Mouse (Mus musculus): ENCODE results near the gene Eln.

Eln gene

DNA sequence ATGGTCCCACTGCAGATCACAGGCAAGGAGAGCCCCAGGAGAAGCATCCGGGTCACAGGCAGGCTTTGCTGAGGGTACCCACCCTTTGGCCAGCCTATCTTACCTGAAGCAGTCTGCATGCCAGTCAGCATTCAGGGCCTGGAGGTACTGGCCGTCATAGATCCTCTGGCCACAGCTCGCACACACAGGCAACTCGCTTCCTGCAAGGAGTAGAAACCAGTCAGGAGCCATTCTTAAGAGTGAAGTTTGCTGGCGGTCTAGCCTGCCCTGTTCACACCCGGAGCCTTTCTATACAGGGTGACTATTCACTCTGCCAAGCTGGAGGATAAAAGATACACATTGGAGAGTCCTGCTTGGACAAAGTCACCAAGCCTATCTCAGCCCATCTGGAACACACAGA is 60.6 kb downstream of the Eln start:
- DNase-seq (ENCODE audit: low read depth, low spot score), result no peak

DNA sequence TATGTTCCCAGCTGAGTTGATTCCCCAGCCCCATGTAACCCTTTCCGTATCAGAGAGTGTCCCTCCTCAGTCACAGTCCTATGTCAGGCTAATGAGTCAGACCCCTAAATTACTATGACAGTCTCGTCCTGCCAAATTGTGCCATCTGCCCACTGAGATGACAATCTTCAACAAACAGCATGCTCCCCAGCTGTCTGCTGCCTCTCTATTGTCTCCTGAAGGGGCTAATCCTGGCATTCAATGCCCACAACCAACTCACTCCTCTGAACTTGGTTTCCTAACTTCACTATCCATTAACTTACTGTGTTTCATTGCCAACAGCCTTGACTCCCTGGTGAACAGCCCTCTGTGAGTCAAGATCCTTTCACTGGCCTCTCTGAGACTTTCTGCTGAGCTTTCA is 62.7 kb downstream of the Eln start:
- DNase-seq (ENCODE audit: low read depth, low spot score), result no peak

DNA sequence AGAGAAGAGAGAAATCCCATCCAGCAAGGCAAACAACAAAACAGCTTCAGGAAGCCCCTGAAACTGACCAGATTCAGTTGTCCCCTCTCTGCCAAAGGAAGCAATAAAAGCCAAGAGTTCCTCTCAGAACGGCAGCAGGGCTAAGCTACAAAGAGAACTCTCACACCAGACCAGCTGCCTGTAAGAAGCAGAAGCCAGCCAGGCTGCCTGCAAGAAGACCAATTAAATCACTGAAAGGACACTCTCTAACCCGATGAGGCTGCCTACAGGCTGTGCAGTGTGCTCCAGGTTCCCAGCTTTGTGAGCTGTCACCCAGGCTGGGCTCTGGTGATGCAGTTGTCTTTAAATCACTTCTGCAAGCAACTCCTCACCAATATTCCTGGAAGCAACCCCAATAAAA is 63.3 kb downstream of the Eln start:
- no peak for DNase-seq (ENCODE audit: low read depth, low spot score)

DNA sequence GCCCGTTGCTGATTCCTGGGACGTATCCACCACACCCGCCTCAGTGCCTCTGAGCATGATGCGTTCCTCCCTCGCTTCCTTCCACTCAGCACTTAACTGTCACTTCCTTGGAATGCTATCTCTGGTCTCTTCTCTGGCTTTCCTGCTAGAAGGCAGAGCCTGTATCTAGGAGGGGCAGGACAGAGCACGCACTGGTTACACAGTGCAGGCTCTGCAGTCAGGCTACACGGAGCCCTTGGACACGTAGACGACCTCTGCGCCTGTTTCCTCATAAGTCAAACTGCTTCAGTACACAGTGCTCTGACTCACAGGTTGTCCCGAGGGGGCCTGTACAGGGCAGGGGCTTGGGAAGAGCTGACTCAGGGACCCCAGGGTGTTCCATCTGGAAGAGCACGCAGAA is 66.9 kb downstream of the Eln start:
- no peak for DNase-seq (ENCODE audit: low read depth, low spot score)

DNA sequence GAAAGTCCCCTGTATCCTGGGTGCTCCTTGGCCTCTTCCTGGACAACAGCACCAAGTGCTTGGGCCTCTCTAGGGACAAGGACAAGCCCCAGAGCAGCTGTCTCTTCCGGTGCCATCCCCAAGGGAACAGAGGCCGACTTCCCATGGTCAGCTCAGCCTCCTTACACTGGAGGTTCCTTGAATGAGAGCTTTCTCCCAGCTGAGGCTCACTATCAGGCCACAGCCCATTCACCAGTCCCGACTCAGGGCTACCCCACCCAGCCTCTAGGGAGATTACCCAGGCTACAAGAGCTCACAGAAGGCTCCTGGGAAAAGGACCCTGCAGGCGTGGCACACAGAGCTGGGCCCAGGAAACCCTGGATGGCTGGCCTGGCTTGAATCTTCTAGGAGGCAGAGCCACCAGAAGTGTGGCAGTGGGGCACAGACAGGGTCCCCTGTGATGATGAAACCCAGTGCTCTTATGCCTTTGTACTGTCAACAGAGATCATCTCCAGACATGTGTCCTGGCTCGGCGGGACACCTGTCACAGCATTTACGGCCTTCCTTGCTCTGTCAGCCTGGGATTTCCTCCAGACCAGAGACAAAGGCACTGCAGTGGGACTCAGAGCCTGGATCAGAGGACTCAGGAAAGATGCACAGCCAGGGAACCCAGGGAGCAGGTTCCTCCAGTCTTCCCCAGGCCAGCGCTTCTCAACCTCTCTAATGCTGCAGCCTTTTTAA is 68.1 kb downstream of the Eln start:
- DNase-seq (ENCODE audit: low read depth, low spot score), result no peak

DNA sequence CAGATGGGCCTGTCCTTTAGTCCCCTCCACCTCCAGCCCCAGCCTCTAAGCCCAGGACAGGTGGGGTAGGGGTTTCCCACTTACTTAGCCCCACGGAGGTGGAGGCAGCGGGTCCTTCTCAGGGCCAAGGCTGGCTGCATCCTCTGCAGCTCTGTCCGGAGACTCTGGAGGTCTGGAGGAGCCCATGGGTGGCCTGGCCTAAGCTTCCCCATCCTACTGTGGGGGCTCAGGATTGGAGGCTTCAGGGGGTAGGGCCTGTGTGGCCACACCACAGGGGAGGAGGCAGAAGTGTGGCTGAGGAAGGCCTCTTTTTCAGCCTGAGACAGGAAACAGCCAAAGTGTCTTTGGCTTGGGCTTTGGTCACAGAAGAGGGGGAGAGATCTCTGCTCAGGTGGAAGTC is 69.1 kb downstream of the Eln start:
- DNase-seq (ENCODE audit: low read depth, low spot score), result no peak

DNA sequence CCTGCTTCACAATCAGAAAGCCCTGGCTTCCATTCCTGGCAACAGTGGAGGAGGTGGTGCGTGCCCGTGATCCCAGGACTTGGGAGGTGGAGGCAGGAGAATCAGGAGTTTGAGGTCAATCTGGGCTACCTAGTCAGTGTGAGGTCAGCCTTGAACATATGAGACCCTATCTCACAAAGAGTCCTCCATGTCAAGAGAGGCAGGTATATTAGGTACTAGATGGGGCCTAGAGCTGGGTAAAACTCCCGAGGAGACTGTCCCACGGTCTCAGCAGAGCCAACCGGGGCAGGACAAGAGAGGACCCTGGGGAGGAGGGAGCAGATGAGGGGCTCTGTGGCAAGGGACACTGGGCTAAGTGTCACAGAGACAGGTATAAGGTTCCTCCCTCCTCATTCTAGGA is 69.6 kb downstream of the Eln start:
- DNase-seq (ENCODE audit: low read depth, low spot score), result no peak

DNA sequence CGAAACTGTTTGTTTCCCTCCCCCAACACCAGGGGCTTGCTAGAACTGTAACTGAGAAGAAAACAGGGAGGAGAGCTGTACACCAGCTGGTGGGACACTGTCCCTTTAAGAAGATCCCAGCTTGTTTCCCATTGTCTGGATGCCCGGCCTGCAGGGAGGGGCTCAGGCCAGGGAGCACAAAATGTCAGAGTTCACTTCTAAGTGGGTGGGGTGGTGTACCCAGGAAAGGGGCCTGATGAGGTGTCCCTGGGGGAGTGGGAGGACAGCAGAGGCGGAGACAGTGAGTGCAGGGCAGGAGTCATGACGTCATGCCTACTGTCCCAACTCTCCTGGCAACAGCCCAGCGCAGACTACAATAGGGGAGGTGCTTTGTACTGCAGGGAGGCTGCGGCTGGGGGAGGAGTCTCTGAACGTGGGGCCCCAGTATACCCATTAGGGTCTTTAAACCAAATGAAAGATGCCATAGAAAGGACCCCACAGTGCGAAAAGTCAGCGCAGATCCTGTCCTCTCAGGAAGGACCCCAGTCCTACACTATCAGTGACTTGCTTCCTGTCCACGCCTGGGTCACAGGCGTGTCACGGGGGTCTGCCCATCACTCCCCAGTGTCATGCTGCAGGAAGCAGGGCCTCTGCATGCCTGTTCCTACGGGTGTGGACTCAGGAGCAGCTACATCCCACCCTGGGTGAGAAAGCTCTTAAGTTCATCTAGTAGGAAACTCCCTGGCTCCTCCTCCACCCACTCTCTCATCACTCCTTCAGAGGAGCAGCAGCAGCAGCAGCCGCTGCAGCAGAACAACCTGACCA is 71.0 kb downstream of the Eln start:
- DNase-seq (ENCODE audit: low read depth, low spot score), result peak; percentile 67

DNA sequence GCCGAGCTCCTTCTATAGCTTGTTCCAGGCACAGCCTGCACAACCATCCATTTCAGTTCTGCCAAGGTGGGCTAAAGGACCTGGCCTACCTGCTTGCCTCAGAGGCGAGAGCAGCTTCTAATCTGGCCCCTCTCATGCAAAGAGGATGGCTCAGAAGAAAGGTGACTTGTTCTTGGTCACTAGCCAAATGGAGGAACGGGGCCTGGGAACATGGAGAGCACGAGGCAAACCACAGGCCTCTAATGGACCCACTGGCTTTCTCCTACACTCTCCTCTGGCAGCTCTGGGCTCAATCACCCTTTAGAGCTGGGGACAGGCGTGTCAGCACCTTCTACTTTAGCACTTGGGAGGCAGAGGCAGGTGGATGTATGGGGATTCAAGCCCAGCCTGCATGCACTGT is 72.1 kb downstream of the Eln start:
- no peak for DNase-seq (ENCODE audit: low read depth, low spot score)

DNA sequence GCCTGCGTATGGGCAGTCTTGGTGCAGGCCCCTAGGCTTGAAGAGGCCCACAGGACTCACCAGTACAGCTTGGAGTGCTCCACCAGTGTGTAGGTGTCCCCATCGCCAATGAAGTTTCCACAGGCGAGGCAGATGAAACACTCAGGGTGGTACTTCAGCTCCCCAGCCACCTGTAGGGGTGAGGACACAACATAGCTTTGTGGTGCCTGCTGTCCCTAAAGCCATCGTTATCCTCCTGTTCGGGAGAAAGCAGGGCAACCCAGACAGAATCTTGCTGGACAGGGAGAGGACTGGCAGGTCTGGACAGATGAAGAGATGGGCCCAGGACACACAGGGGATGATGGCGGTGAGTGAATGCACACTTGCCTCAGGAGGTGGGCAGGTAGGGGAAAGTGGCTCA is 74.5 kb downstream of the Eln start:
- DNase-seq (ENCODE audit: low read depth, low spot score), result no peak

DNA sequence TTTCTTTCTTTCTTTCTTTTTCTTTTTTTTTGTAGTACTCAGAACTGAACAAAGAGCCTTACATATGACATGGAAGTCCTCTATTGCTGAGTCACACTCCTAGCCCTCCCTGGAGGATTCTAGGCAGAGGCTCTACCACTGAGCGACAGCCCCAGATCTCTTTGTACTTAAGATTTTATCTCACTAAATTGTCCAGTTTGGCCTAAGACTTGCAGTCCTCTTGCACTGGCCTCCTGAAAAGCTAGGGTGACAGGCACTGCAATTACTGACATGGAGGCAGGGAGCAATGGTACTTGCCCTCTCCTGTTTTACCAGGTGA is 75.0 kb downstream of the Eln start:
- no peak for DNase-seq (ENCODE audit: low read depth, low spot score)

DNA sequence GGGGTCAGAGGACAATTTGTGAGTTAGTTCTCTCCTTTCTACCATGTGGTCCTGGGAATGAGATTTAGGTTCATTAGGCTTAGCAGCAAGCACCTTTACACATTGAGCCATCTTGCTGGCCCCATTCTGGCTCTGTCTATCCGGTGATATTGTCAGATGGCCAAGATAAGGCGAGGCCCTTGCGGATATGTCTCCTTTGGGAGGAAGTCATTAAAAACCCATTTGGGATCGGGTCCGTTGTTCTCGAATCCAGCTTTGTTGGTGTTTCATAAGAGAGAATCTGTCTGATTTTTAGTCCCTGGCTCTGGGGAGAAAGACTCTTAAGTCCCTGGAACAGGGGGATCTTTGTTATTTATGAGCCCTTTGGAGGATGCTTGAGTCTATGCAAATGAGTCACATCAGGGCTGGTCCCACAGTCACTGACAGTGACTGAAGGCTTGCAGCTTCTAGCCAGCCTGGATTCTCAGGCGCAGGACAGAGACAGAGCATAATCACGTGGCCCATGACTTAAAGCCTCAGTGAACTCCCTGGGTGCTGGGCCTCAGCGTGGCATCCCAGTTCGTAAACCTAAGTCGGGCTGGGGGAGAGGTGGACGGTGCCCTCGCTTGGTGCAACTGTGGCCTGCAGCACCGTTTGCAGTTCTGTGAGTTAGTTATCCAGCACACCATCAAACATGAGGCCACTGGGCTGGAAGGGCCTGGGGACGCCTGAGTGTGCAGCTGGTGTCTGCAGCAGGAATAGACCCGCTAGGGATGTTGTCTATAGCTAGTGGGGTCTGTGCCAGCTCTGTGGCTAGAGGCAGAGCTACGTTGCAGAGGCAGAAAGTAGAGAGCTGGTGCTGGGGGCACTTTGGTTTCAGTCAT is 75.6 kb downstream of the Eln start:
- no peak for DNase-seq (ENCODE audit: low read depth, low spot score)

DNA sequence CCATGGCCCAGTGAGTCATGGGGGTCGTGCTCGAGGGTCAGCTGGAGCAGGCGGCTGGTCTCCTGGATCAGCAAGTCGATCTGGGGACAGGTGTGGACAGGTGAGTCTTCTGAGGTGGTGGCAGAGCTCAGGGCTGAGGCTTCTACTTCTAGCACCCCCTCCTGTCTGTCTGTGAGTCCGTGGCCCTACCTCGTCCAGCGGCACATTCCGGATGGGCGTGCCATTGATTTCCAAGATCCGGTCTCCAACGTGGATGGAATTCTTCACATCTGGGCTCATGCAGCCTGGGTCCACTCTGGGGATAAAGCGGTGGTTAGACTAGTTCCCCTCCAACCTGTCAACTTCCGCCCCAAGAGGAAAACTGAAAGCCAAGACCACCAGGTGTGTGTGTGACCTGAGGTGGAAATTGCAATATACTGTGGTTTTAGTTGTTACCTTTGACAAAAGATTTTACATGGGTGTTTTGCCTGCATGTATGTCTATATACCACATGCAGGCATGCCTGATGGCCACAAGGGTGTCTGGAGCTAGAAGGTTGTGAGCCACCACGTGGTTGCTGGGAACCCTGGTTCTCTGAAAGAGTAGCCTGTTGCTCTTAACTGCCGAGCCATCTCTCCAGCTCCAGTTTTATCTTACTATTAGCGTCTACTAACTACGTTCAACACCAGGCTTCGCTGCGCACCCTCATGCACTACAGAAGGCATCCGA is 78.0 kb downstream of the Eln start:
- no peak for DNase-seq (ENCODE audit: low read depth, low spot score)

DNA sequence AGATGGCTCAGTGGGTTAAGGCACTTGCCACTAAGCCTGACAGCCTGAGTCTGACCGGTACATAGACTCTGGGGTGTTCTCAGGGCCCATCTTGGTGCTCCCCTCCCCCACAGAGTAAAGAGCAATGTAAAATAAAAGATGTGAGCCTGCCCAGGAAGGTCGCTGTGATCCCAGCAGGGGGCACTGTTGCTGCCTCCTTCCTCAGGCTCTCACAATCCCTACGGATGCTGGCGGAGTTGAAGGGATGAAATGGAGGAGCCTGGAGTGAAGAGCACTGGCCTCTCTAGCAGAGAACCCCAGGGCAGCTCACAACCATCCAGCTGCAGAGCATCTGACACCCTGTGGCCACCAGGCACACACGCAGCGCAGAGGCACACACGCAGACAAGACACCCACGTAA is 78.6 kb downstream of the Eln start:
- no peak for DNase-seq (ENCODE audit: low read depth, low spot score)

DNA sequence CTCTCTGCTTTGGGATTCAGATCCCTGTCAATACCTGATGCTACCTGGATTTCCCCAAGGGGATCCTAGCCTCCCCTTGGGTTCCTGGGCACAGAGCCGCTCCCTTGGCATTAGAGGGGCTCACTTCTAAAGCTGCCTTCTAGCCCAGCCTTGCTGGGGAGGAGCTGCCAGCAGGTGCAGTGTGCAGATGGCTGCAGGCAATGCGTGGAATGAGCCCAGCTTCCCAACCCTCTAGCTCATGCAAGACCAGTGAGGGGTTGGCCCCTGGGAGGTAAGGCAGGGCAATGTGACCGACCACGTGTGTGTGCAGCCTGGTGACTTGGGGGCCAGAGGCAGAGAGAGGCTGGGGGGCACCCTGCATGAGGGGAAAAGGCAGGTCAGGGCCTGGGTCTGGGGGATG is 90.4 kb downstream of the Eln start:
- no peak for DNase-seq (ENCODE audit: low read depth, low spot score)

All from embryo, embryonic 11.5 days (tissue).